ENCODE assay signal across 21 mouse cellular contexts in genomic region chr7:74523086-74523485, GRCm38 (mm10). TPM values are rescaled to one million over a fixed set of nuclear protein-coding genes. Genes with fewer than 3 reads are reported as not detected.
DNase-seq lines count a peak whose midpoint lies in the region; ATAC-seq lines count a peak whose summit lies in the region.
"Had no signal": no experiment of that assay in that cellular context is flagged by ENCODE, and none has a peak within 500 bp of the region (broad histone marks: within the 10 kb centered on the region; RNA-seq: fewer than 3 reads in every experiment).

No protein-coding gene starts in this region.

- DNase-seq in left cerebral cortex, postnatal 4 days = peak; percentile 55
- no peak for DNase-seq in left cerebral cortex, adult 9 months (ENCODE audit: low spot score in 2 of 2)
- DNase-seq in embryo, embryonic 11 days = peak; percentile 28
- no peak for DNase-seq in testis, postnatal 14 days (ENCODE audit: low spot score)
- no peak for DNase-seq in urinary bladder, adult 2 months (ENCODE audit: low spot score)
- DNase-seq: cerebellum, adult 18-20 months; gastrocnemius, adult 2 months; heart, adult 11 months; heart, postnatal 36 days; kidney, postnatal 4 days; layer of hippocampus, adult 9-11 months; liver, embryonic 13.5 days; lung, embryonic 14.5 days; thymus, postnatal 25 days had no signal

- intact Hi-C loops in left cerebral cortex, postnatal 4 days (cut with DNase I) = no loop called here

- 35% methylated on average over 4 of the region's 4 CpGs for WGBS in hindbrain, embryonic 13.5 days

- ATAC-seq in hindbrain, embryonic 13.5 days (ENCODE audit: low FRiP score) = no peak
- peak; percentile 43; the same call in 1 of the 2 replicates for ATAC-seq in megakaryocyte progenitor cell, adult 5-6 weeks (replicated peaks; ENCODE audit: poor library complexity)
- ATAC-seq: intestine, embryonic 16.5 days had no signal

- H3K9me3 ChIP-seq in hindbrain, embryonic 13.5 days = no peaks in the 10 kb centered on the region
- H3K9me3 ChIP-seq: heart, embryonic 13.5 days; limb, embryonic 12.5 days; liver, embryonic 13.5 days had no signal

- no peak overlapping the region for H3K9ac ChIP-seq in hindbrain, embryonic 13.5 days
- H3K9ac ChIP-seq: heart, embryonic 13.5 days; limb, embryonic 12.5 days; liver, embryonic 13.5 days; lung, embryonic 14.5 days had no signal

- H3K36me3 ChIP-seq in hindbrain, embryonic 13.5 days = no peaks in the 10 kb centered on the region
- H3K36me3 ChIP-seq: heart, embryonic 13.5 days; limb, embryonic 12.5 days; liver, embryonic 13.5 days had no signal

- H3K27me3 ChIP-seq in hindbrain, embryonic 13.5 days = peaks cover 22% of the 10 kb centered on the region; the same call in 1 of the 2 replicates
- H3K27me3 ChIP-seq: heart, embryonic 13.5 days; limb, embryonic 12.5 days; liver, embryonic 13.5 days had no signal

- H3K4me2 ChIP-seq in hindbrain, embryonic 13.5 days = no peak overlapping the region
- H3K4me2 ChIP-seq: heart, embryonic 13.5 days; limb, embryonic 12.5 days; liver, embryonic 13.5 days; lung, embryonic 14.5 days had no signal

- peak overlapping the region; percentile 5; the same call in 1 of the 2 replicates for H3K27ac ChIP-seq in hindbrain, embryonic 13.5 days
- H3K27ac ChIP-seq: heart, embryonic 13.5 days; left cerebral cortex, adult 2 months; limb, embryonic 12.5 days; liver, embryonic 13.5 days; macrophage had no signal

- peaks cover 17% of the 10 kb centered on the region for H3K4me1 ChIP-seq in hindbrain, embryonic 13.5 days (replicated peaks)
- H3K4me1 ChIP-seq: limb, embryonic 12.5 days; liver, embryonic 13.5 days had no signal

- H3K4me3 ChIP-seq in hindbrain, embryonic 13.5 days = no peak overlapping the region
- H3K4me3 ChIP-seq: gastrocnemius, adult 2 months; heart, embryonic 13.5 days; left cerebral cortex, adult 2 months; limb, embryonic 12.5 days; liver, embryonic 13.5 days had no signal

RNA-seq across cellular contexts. Expression of gene Slco3a1, which starts 31.5 kb away (rescaled TPM):
- total RNA-seq in left cerebral cortex, postnatal 4 days (2021) = 10 to 100 TPM; 75.0 to 77.0 TPM
- 18.4 and 18.8 TPM in 2 replicates for polyA plus RNA-seq in hindbrain, embryonic 13.5 days (2015; fragmentation: Nextera tagmentation; extraction: Ambion mirVana)
- 31.7 and 44.6 TPM in 2 replicates for total RNA-seq in megakaryocyte progenitor cell, adult 5-6 weeks (2015)
- total RNA-seq in megakaryocyte progenitor cell, adult 5-6 weeks (2017) = 21.6 and 23.5 TPM in 2 replicates
- polyA plus RNA-seq in urinary bladder, adult 2 months (2012; rRNA removed) = 29.0 and 33.7 TPM in 2 replicates

Comparison
In these comparisons a context has a peak if more than half of its experiments do, and no peak if none do; other contexts are left out.
1. DNase-seq: peak in left cerebral cortex, postnatal 4 days (single experiment) and embryo, embryonic 11 days (single experiment); none in left cerebral cortex, adult 9 months (0 of 2), testis, postnatal 14 days (single experiment) and urinary bladder, adult 2 months (single experiment).